Mouse (Mus musculus): ENCODE measurements around the gene Gm16506. TPM values are rescaled to one million over a fixed set of nuclear protein-coding genes. Genes with fewer than 3 reads are reported as not detected.

Gene Gm16506
- polyA plus RNA-seq (2015; fragmentation: Nextera tagmentation; extraction: Ambion mirVana) = not detected in 2 replicates

GRCm38 (mm10) chr14:43727385-43727784 is at the start of gene Gm16506:
Gm16506 (minus strand) TSS chr14:43727485.

GRCm38 (mm10) chr14:43747566-43747965 is 20.3 kb upstream of the Gm16506 start, which contains the start of gene Gm6526:
Gm6526 (plus strand) TSS chr14:43747866.

GRCm38 (mm10) chr14:43697621-43698020 is 29.7 kb downstream of the Gm16506 start, which contains the start of gene Gm7324:
Gm7324 (plus strand) TSS chr14:43697828.

GRCm38 (mm10) chr14:43677099-43677498 is 50.2 kb downstream of the Gm16506 start, which contains the start of gene Gm8165:
Gm8165 (minus strand) TSS chr14:43677199.

Other genes with a start within 250 kb of the Gm16506 start
- gene Gm5799, start 183.9 kb downstream of the Gm16506 start, polyA plus RNA-seq (2015; fragmentation: Nextera tagmentation; extraction: Ambion mirVana) = not detected in 2 replicates
- gene Gm17654, start 148.3 kb downstream of the Gm16506 start, polyA plus RNA-seq (2015; fragmentation: Nextera tagmentation; extraction: Ambion mirVana) = not detected in 2 replicates
- gene Gm10375, start 119.5 kb downstream of the Gm16506 start, polyA plus RNA-seq (2015; fragmentation: Nextera tagmentation; extraction: Ambion mirVana) = not detected in 2 replicates
- gene Gm8165, start 50.3 kb downstream of the Gm16506 start, polyA plus RNA-seq (2015; fragmentation: Nextera tagmentation; extraction: Ambion mirVana) = not detected in 2 replicates
- gene Gm7324, start 29.7 kb downstream of the Gm16506 start, polyA plus RNA-seq (2015; fragmentation: Nextera tagmentation; extraction: Ambion mirVana) = 0.81 and 1.1 TPM in 2 replicates
- gene Gm6526, start 20.4 kb upstream of the Gm16506 start, polyA plus RNA-seq (2015; fragmentation: Nextera tagmentation; extraction: Ambion mirVana) = not detected in 2 replicates
- gene Gm8180, start 57.3 kb upstream of the Gm16506 start, polyA plus RNA-seq (2015; fragmentation: Nextera tagmentation; extraction: Ambion mirVana) = not detected in 2 replicates
- gene Ear1, start 148.0 kb upstream of the Gm16506 start, polyA plus RNA-seq (2015; fragmentation: Nextera tagmentation; extraction: Ambion mirVana) = 0.46 and 0.82 TPM in 2 replicates
- gene Ear10, start 196.1 kb upstream of the Gm16506 start, polyA plus RNA-seq (2015; fragmentation: Nextera tagmentation; extraction: Ambion mirVana) = not detected in 2 replicates
- 8.4 and 10.0 TPM in 2 replicates for gene Gm8113, start 197.9 kb upstream of the Gm16506 start, polyA plus RNA-seq (2015; fragmentation: Nextera tagmentation; extraction: Ambion mirVana)
- not detected in 2 replicates for gene Ang5, start 229.6 kb upstream of the Gm16506 start, polyA plus RNA-seq (2015; fragmentation: Nextera tagmentation; extraction: Ambion mirVana)